Mouse (Mus musculus): Measurements from ENCODE around the gene Fads6. TPM values are rescaled to one million over a fixed set of nuclear protein-coding genes. Genes with fewer than 3 reads are reported as not detected.

The Fads6 gene
- polyA plus RNA-seq, 1 experiment from 2014 or later = 0.25 TPM

DNA sequence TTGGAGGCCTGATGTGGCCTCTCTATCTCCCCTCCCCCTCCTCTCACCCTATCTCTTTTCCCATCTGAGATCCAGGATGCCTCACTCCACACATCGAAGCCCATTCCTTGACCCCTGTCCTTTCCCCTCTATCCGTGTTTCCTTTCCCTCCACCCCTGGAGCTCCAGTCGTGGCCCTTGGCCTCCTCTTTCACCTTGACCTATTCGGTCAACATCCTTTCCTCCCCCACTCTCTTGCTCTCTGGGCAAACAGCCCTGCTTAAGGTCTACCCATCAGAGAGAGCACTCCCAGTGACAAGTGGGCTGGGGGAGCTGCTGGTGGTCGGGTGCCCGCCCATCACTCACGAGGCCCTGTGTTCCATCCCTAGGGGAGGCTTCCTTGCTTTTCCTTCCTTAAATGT lies 23.7 kb downstream of the Fads6 start:
- H3K4me2 ChIP-seq (replicated peaks) = no peak overlapping the region
- H3K36me3 ChIP-seq = peaks cover 9% of the 10 kb centered on the region; the same call in 1 of the 2 replicates
- peaks cover 26% of the 10 kb centered on the region for H3K4me1 ChIP-seq
- no peak overlapping the region for H3K4me3 ChIP-seq
- H3K27ac ChIP-seq = no peak overlapping the region
- H3K9me3 ChIP-seq (replicated peaks) = no peaks in the 10 kb centered on the region
- WGBS = 71% methylated on average over 7 of the region's 7 CpGs
- 0 out of 2 replicates have a peak overlapping the region, but pooled peaks have one; percentile 6 for H3K9ac ChIP-seq
- no peak for ATAC-seq (ENCODE audit: low FRiP score)
- H3K27me3 ChIP-seq = peaks cover 12% of the 10 kb centered on the region

GRCm38 (mm10) chr11:115272894-115273498 lies 24.5 kb downstream of the Fads6 start:
- no peak for ATAC-seq (ENCODE audit: low FRiP score)
- H3K36me3 ChIP-seq = peaks cover 15% of the 10 kb centered on the region; the same call in 1 of the 2 replicates
- no peaks in the 10 kb centered on the region for H3K9me3 ChIP-seq (replicated peaks)
- no peak overlapping the region for H3K9ac ChIP-seq
- peaks cover 19% of the 10 kb centered on the region for H3K27me3 ChIP-seq
- no peak overlapping the region for H3K27ac ChIP-seq
- WGBS = 70% methylated on average over 10 of the region's 10 CpGs
- H3K4me3 ChIP-seq = no peak overlapping the region
- no peak overlapping the region for H3K4me2 ChIP-seq (replicated peaks)
- peaks cover 24% of the 10 kb centered on the region for H3K4me1 ChIP-seq

DNA sequence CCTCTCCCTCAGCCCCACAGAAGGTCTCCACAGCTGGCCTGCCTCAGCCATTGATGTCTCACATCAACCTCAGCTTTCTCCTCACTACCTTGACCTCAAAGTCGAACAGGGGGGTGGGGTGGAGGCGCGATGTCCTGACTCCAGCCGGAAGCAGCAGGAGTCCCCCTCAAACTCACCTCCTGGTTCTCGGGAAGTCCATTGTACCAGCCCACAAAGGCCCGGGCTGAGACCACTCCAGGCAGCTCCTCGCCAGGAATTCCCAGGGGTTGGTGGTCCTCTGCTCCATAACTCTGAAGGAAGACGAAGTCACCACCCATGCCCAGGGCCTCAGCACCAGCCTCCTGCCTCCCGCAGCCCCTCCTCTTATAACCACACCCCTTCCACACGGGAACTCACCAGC lies 26.0 kb downstream of the Fads6 start:
- WGBS = 72% methylated on average over 10 of the region's 10 CpGs
- no peak for ATAC-seq (ENCODE audit: low FRiP score)
- peaks cover 31% of the 10 kb centered on the region for H3K4me1 ChIP-seq

GRCm38 (mm10) chr11:115271052-115271451 lies 26.4 kb downstream of the Fads6 start:
- Histone ChIP-seq H3K9ac (no peak overlapping the region), H3K4me2 (replicated peaks) (no peak overlapping the region), H3K4me1 (peaks cover 31% of the 10 kb centered on the region), H3K4me3 (no peak overlapping the region), H3K27me3 (peaks cover 39% of the 10 kb centered on the region), H3K27ac (no peak overlapping the region), H3K36me3 (peaks cover 15% of the 10 kb centered on the region; the same call in 1 of the 2 replicates), H3K9me3 (replicated peaks) (no peaks in the 10 kb centered on the region)
- 87% methylated on average over 9 of the region's 9 CpGs for WGBS
- ATAC-seq (ENCODE audit: low FRiP score) = no peak

More for the DNA sequence above, 26.0 kb downstream of the Fads6 start:
- Histone ChIP-seq H3K27me3 (peaks cover 34% of the 10 kb centered on the region), H3K9me3 (replicated peaks) (no peaks in the 10 kb centered on the region), H3K4me2 (replicated peaks) (no peak overlapping the region), H3K4me3 (no peak overlapping the region), H3K9ac (no peak overlapping the region), H3K36me3 (peaks cover 15% of the 10 kb centered on the region; the same call in 1 of the 2 replicates), H3K27ac (no peak overlapping the region)

GRCm38 (mm10) chr11:115270148-115270861 lies 27.2 kb downstream of the Fads6 start:
- Histone ChIP-seq H3K36me3 (peaks cover 15% of the 10 kb centered on the region; the same call in 1 of the 2 replicates), H3K4me3 (no peak overlapping the region), H3K4me2 (replicated peaks) (no peak overlapping the region), H3K9me3 (replicated peaks) (no peaks in the 10 kb centered on the region), H3K27ac (no peak overlapping the region), H3K9ac (no peak overlapping the region), H3K4me1 (peaks cover 30% of the 10 kb centered on the region), H3K27me3 (peaks cover 46% of the 10 kb centered on the region)
- no peak for ATAC-seq (ENCODE audit: low FRiP score)
- WGBS = 36% methylated on average over 19 of the region's 19 CpGs

DNA sequence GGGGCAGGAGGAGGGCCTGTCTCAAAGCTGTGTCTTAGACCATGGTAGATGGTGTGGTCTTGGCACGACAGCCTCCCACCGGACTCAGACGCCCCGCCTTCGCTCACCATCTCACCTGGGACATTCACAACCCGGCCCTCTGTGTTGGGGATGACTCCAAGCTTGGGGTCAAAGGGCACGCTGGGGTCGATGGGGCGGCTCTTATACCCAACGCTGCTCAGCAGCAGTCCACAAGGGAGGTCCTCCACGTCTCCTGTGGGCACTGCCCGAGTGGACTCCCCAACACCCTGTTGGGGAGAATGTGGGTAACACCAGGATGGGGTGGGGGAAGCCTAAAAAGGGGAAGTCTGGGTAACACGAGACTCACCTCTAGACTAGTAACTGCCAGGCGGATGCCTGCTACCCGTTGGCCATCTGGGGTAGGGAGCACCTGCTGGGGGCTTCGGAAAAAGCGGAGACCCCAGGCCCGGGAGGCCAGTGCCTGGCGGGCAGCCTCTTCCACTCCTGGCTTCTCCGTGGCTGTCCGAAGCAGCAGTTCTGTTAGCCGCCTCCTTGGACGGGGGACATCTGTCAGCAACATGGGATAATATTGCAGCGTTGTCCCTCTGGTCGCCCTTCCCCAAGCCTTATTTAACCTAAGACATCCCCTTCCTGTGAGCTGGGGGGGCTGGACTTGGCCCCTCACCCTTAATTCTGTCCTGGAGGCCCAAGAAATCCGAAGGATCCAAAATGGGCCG lies 28.0 kb downstream of the Fads6 start:
- no peaks in the 10 kb centered on the region for H3K9me3 ChIP-seq (replicated peaks)
- H3K9ac ChIP-seq = no peak overlapping the region; the same call in 1 of the 2 replicates
- H3K27me3 ChIP-seq = peaks cover 54% of the 10 kb centered on the region
- H3K4me1 ChIP-seq = peaks cover 32% of the 10 kb centered on the region
- 86% methylated on average over 25 of the region's 27 CpGs for WGBS
- no peak overlapping the region for H3K4me3 ChIP-seq
- ATAC-seq (ENCODE audit: low FRiP score) = no peak
- no peak overlapping the region for H3K4me2 ChIP-seq (replicated peaks)
- H3K27ac ChIP-seq = no peak overlapping the region
- peaks cover 15% of the 10 kb centered on the region; the same call in 1 of the 2 replicates for H3K36me3 ChIP-seq

DNA sequence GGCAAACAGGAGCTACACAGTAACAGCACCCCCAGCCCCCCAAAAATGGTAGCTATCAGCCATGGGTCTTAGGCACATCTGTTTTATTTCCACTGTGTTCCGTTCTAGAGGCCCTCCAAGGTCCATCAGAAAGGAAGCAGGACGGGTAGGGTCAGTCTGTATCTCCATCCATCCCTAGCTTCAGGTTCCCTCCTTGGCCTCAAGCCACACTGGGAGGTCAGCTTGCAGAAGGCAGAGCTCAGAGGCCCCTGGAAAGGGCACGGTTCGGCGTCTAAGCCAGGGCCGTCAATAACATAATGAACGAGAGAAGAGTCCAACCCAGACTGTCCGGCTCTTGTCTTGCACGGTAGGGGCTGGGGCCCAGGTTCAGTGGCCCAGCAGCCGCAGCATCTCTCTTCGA lies 29.5 kb downstream of the Fads6 start:
- Histone ChIP-seq H3K27ac (no peak overlapping the region), H3K9me3 (replicated peaks) (no peaks in the 10 kb centered on the region), H3K36me3 (peaks cover 15% of the 10 kb centered on the region; the same call in 1 of the 2 replicates), H3K4me2 (replicated peaks) (no peak overlapping the region), H3K4me3 (no peak overlapping the region), H3K27me3 (peaks cover 69% of the 10 kb centered on the region), H3K9ac (no peak overlapping the region), H3K4me1 (peaks cover 32% of the 10 kb centered on the region)
- no peak for ATAC-seq (ENCODE audit: low FRiP score)
- WGBS = 63% methylated on average over 11 of the region's 11 CpGs

- peak within 1 kb of the TSS; percentile 60 for H3K4me2 ChIP-seq (replicated peaks)
- 7% methylated on average over 39 of the region's 50 CpGs for WGBS
- H3K36me3 ChIP-seq = peaks cover 15% of the 10 kb centered on the region; the same call in 1 of the 2 replicates
- ATAC-seq (ENCODE audit: low FRiP score) = no peak
- H3K27me3 ChIP-seq = peaks cover 76% of the 10 kb centered on the region
- no peak within 1 kb of the TSS for H3K27ac ChIP-seq
- H3K4me3 ChIP-seq = peak within 1 kb of the TSS; percentile 35
- H3K4me1 ChIP-seq = peaks cover 32% of the 10 kb centered on the region
- H3K9ac ChIP-seq = peak within 1 kb of the TSS; percentile 55
- no peaks in the 10 kb centered on the region for H3K9me3 ChIP-seq (replicated peaks)
Measured at GRCm38 (mm10) chr11:115267061-115267883, 30.2 kb downstream of the Fads6 start, which contains the start of gene Grin2c. Gene Grin2c, minus strand, starts transcription at chr11:115267243.

GRCm38 (mm10) chr11:115266400-115266778 lies 31.1 kb downstream of the Fads6 start:
- peak overlapping the region; percentile 55; the same call in 1 of the 2 replicates for H3K9ac ChIP-seq
- H3K4me1 ChIP-seq = peaks cover 32% of the 10 kb centered on the region
- H3K27me3 ChIP-seq = peaks cover 85% of the 10 kb centered on the region
- peak overlapping the region; percentile 35 for H3K4me3 ChIP-seq
- no peak for ATAC-seq (ENCODE audit: low FRiP score)
- 2% methylated on average over 22 of the region's 22 CpGs for WGBS
- peaks cover 15% of the 10 kb centered on the region; the same call in 1 of the 2 replicates for H3K36me3 ChIP-seq
- H3K27ac ChIP-seq = no peak overlapping the region
- peak overlapping the region; percentile 60 for H3K4me2 ChIP-seq (replicated peaks)
- H3K9me3 ChIP-seq (replicated peaks) = no peaks in the 10 kb centered on the region

GRCm38 (mm10) chr11:115265771-115266399 lies 31.6 kb downstream of the Fads6 start:
- no peak for ATAC-seq (ENCODE audit: low FRiP score)
- no peak overlapping the region for H3K9ac ChIP-seq
- peaks cover 15% of the 10 kb centered on the region; the same call in 1 of the 2 replicates for H3K36me3 ChIP-seq
- WGBS = 5% methylated on average over 20 of the region's 20 CpGs
- H3K4me1 ChIP-seq = peaks cover 32% of the 10 kb centered on the region
- no peaks in the 10 kb centered on the region for H3K9me3 ChIP-seq (replicated peaks)
- no peak overlapping the region; the same call in 1 of the 2 replicates for H3K4me3 ChIP-seq
- no peak overlapping the region for H3K27ac ChIP-seq
- H3K27me3 ChIP-seq = peaks cover 90% of the 10 kb centered on the region
- H3K4me2 ChIP-seq (replicated peaks) = peak overlapping the region; percentile 60
